In the genomic region with DNA sequence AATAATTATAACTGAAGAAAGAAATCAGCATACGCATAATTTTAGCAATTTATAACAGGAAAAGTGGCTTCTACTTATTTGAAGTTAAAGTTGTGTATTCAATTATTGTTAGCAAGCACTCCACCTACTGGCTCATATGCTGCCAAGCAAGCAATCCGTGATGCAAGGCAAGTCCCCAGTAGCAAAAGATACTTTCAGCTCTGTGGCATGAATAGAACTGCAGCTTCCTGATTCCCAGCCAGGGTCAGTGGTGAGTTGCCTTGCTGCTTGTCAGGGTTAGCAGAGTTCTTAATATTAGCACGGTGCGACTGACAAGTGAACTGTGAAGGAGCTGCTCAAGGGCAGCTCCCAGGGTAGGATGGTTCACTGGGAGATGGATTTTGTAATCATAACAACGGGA, we compare ENCODE assay signal across 10 mouse cellular contexts.
A peak's percentile ranks its signal among the peaks of the same experiment; 100 is the strongest.
DNase-seq lines count a peak whose midpoint lies in the region; ATAC-seq and TF ChIP-seq lines count a peak whose summit lies in the region.
"Had no signal": no experiment of that assay in that cellular context is flagged by ENCODE, and none has a peak within 500 bp of the region (broad histone marks: within the 10 kb centered on the region; RNA-seq: fewer than 3 reads in every experiment).

No protein-coding gene starts in this region.

- intact Hi-C loops in left cerebral cortex, postnatal 25 days (cut with DNase I), result loop anchor here (2.0 to 10.0 kb wide), 6 partner anchors 133 to 993 kb away; no protein-coding TSS in a partner anchor

- peak; percentile 6 to 66 for DNase-seq in adrenal gland, adult (ENCODE audit: inconsistent age in 2 of 2, low spot score in 1 of 2)
- no peak for DNase-seq in adrenal gland, adult 8-10 months
- DNase-seq in lung, postnatal 0 days (ENCODE audit: low spot score), result peak; percentile 46
- no peak for DNase-seq in lung, postnatal 25 days (ENCODE audit: low spot score)
- peak; percentile 44 to 49 for DNase-seq in frontal cortex, postnatal 10 days (ENCODE audit: low spot score in 2 of 2)
- DNase-seq in left cerebral cortex, postnatal 25 days (ENCODE audit: low spot score in 2 of 2), result peak; percentile 71 to 89
- DNase-seq in natural killer cell, adult 2 months (ENCODE audit: low spot score in 2 of 2), result no peak

- no peaks in the 10 kb centered on the region for H3K9me3 ChIP-seq in lung, postnatal 0 days (ENCODE audit: low read length)
- H3K9me3 ChIP-seq: embryonic facial prominence, embryonic 13.5 days had no signal

- no peaks in the 10 kb centered on the region for H3K27me3 ChIP-seq in lung, postnatal 0 days (replicated peaks; ENCODE audit: insufficient read depth, low read length)
- H3K27me3 ChIP-seq: embryonic facial prominence, embryonic 13.5 days had no signal

- 32% methylated on average over 5 of the region's 5 CpGs for WGBS in lung, postnatal 0 days

- TF ChIP-seq EP300 in lung, postnatal 0 days (IDR thresholded peaks at IDR 0.05), result no peak

- TF ChIP-seq CTCF in lung, postnatal 0 days (IDR thresholded peaks at IDR 0.05), result peak; percentile 57

- no peaks in the 10 kb centered on the region for H3K36me3 ChIP-seq in lung, postnatal 0 days (ENCODE audit: insufficient read depth, low read length)
- H3K36me3 ChIP-seq: embryonic facial prominence, embryonic 13.5 days had no signal

- no peak for ATAC-seq in lung, postnatal 0 days
- ATAC-seq in granulocyte monocyte progenitor cell, adult 5-6 weeks (replicated peaks; ENCODE audit: poor library complexity, severe bottlenecking), result no peak

- H3K4me3 ChIP-seq in lung, postnatal 0 days (ENCODE audit: low read depth, low read length), result no peak overlapping the region
- H3K4me3 ChIP-seq: embryonic facial prominence, embryonic 13.5 days had no signal

- no peak overlapping the region for H3K9ac ChIP-seq in lung, postnatal 0 days (replicated peaks; ENCODE audit: low read depth)
- H3K9ac ChIP-seq: embryonic facial prominence, embryonic 13.5 days; liver, embryonic 14.5 days had no signal

- H3K4me2 ChIP-seq in lung, postnatal 0 days (replicated peaks; ENCODE audit: low read depth, low read length), result no peak overlapping the region
- H3K4me2 ChIP-seq: embryonic facial prominence, embryonic 13.5 days had no signal

- H3K27ac ChIP-seq in lung, postnatal 0 days (ENCODE audit: low read length), result no peak overlapping the region
- H3K27ac ChIP-seq: embryonic facial prominence, embryonic 13.5 days; liver, embryonic 14.5 days had no signal

- H3K4me1 ChIP-seq in lung, postnatal 0 days (ENCODE audit: insufficient read depth, low read depth, low read length), result no peaks in the 10 kb centered on the region
- H3K4me1 ChIP-seq: embryonic facial prominence, embryonic 13.5 days had no signal

Comparison
In these comparisons a context has a peak if more than half of its experiments do, and no peak if none do; other contexts are left out.
1. DNase-seq: peak in adrenal gland, adult (2 of 2), lung, postnatal 0 days (single experiment), frontal cortex, postnatal 10 days (2 of 2) and left cerebral cortex, postnatal 25 days (2 of 2); none in adrenal gland, adult 8-10 months (single experiment), lung, postnatal 25 days (single experiment) and natural killer cell, adult 2 months (0 of 2).